Mouse (Mus musculus) embryonic facial prominence, embryonic 13.5 days (tissue): ENCODE data around the gene Rab44. TPM values are rescaled to one million over a fixed set of nuclear protein-coding genes. Genes with fewer than 3 reads are reported as not detected.
A peak's percentile ranks its signal among the peaks of the same experiment; 100 is the strongest.
"Not testable (repeated sequence)": the region's sequence is repeated elsewhere in the genome, so short reads cannot be mapped to it uniquely, and the experiment has no call there.

ENCODE experiments used
- ATAC-seq: fragments of 200-750 bp; cut with Nextera tagmentation; 2 replicates; pipeline ENCODE4 v1.8.0; 2017; ENCODE audit warnings: low read depth; ENCODE audit not compliant: insufficient number of reproducible peaks, insufficient read depth, low FRiP score, low TSS enrichment
- H3K27ac ChIP-seq: fragments of 300-500 bp; sonication (generic); 2 replicates; pipeline ENCODE4 v1.5.1; 2015; ENCODE audit warnings: moderate library complexity, mild to moderate bottlenecking, inconsistent platforms
- H3K27me3 ChIP-seq: fragments of 300-500 bp; sonication (generic); 2 replicates; pipeline ENCODE4 v1.6.1; 2015; ENCODE audit warnings: mild to moderate bottlenecking, inconsistent platforms
- H3K36me3 ChIP-seq: fragments of 300-500 bp; sonication (generic); 2 replicates; pipeline ENCODE4 v1.6.1; 2015; ENCODE audit warnings: mild to moderate bottlenecking, inconsistent platforms
- H3K4me1 ChIP-seq: fragments of 300-500 bp; sonication (generic); 2 replicates; pipeline ENCODE4 v1.6.1; 2015; ENCODE audit warnings: inconsistent platforms
- H3K4me2 ChIP-seq: fragments of 300-500 bp; sonication (generic); 2 replicates; pipeline ENCODE4 v1.6.1; 2015; ENCODE audit warnings: moderate library complexity, mild to moderate bottlenecking, inconsistent platforms
- H3K4me3 ChIP-seq: fragments of 300-500 bp; sonication (generic); 2 replicates; pipeline ENCODE4 v1.5.1; 2015; ENCODE audit warnings: mild to moderate bottlenecking, inconsistent platforms
- H3K9ac ChIP-seq: fragments of 300-500 bp; sonication (generic); 2 replicates; pipeline ENCODE4 v1.6.1; 2015; ENCODE audit warnings: mild to moderate bottlenecking, inconsistent platforms
- H3K9me3 ChIP-seq: fragments of 300-500 bp; sonication (generic); 2 replicates; pipeline ENCODE4 v1.6.1; 2016; ENCODE audit warnings: inconsistent platforms
- WGBS: fragments of 180-500 bp; shearing (Covaris S2); methylation state at CpG from one replicate; pipeline ENCODE4 v1.1.7; 2015; ENCODE audit warnings: mixed read lengths; 5-methylcytosine and 5-hydroxymethylcytosine counted together
- polyA plus RNA-seq: library from polyadenylated mRNA; unstranded; fragments of >200 nt; fragmentation: Nextera tagmentation; extraction: Ambion mirVana; gene quantifications from 2 replicates; pipeline ENCODE4 v1.2.1, GENCODE M21; 2015

The Rab44 gene
- polyA plus RNA-seq, 1 experiment from 2014 or later: 0.55 TPM

DNA sequence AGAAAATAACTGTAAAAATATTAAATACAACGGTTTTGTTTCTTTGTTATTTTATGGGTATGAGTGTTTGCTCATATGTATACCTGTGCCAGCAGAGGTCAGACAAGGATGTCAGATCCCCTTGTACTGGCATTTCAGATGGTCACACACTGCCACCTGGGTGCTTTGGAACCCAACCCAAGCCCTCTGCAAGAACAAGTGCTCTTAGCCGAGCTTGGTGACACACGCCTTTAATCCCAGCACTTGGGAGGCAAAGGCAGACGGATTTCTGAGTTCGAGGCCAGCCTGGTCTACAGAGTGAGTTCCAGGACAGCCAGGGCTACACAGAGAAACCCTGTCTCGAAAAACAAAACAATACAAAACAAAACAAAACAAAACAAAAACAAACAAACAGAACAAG, 3.6 kb upstream of the Rab44 start:
- H3K9me3 ChIP-seq, ATAC-seq, H3K4me3 ChIP-seq, H3K36me3 ChIP-seq, H3K4me2 ChIP-seq, H3K27ac ChIP-seq, H3K27me3 ChIP-seq, H3K9ac ChIP-seq, H3K4me1 ChIP-seq: not testable (repeated sequence)
- WGBS: 85% methylated on average over 6 of the region's 6 CpGs

DNA sequence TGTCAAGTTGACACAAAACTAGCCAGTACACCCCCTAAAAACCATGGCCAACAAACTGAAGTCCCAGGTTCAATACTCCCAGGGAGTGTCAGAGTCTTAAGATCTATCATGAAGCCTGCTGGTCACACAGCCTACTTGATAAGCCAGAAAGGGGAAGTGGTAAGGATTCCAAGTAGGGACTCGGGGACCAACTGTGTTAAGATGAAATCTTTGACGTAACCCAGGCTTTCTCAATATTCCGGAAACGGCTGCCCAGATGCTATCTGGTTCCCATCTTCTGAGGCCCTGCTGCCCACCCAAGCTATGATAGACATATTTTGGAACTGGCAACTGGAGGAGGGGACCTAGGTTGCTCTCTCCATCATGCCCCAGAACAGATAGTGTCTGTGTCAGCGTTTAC, 2.6 kb upstream of the Rab44 start:
- no peak overlapping the region for H3K4me2 ChIP-seq
- no peak overlapping the region for H3K9ac ChIP-seq
- no peaks in the 10 kb centered on the region for H3K9me3 ChIP-seq
- ATAC-seq: no peak
- no peak overlapping the region for H3K27ac ChIP-seq
- no peaks in the 10 kb centered on the region for H3K36me3 ChIP-seq
- no peaks in the 10 kb centered on the region for H3K4me1 ChIP-seq
- H3K4me3 ChIP-seq: no peak overlapping the region
- H3K27me3 ChIP-seq: no peaks in the 10 kb centered on the region
- 86% methylated on average over 5 of the region's 5 CpGs for WGBS

DNA sequence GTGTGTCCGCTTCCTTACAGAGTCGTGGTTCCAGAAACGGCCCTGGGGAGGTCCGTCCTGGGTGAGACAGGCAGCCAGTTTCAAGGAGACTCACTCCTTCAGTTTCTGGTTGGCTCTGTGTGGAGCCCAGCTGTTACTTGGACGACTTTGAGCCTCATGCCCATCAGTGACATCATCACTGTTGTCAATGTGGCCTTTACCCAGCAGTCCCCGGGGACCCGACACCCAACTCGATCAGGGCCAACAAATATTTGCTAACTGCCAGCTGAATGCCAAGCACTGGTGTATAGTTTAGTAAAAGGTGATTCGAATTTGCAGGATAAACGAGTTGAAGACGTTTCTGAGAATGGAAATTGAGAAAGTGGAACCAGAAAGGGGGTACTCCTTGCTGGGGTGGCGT, 2.1 kb downstream of the Rab44 start:
- Histone ChIP-seq H3K4me1 (no peaks in the 10 kb centered on the region), H3K9me3 (no peaks in the 10 kb centered on the region), H3K9ac (peak overlapping the region; percentile 22; the same call in 1 of the 2 replicates), H3K4me2 (no peak overlapping the region), H3K27me3 (no peaks in the 10 kb centered on the region), H3K36me3 (no peaks in the 10 kb centered on the region), H3K4me3 (no peak overlapping the region), H3K27ac (no peak overlapping the region)
- 70% methylated on average over 12 of the region's 12 CpGs for WGBS
- no peak for ATAC-seq

DNA sequence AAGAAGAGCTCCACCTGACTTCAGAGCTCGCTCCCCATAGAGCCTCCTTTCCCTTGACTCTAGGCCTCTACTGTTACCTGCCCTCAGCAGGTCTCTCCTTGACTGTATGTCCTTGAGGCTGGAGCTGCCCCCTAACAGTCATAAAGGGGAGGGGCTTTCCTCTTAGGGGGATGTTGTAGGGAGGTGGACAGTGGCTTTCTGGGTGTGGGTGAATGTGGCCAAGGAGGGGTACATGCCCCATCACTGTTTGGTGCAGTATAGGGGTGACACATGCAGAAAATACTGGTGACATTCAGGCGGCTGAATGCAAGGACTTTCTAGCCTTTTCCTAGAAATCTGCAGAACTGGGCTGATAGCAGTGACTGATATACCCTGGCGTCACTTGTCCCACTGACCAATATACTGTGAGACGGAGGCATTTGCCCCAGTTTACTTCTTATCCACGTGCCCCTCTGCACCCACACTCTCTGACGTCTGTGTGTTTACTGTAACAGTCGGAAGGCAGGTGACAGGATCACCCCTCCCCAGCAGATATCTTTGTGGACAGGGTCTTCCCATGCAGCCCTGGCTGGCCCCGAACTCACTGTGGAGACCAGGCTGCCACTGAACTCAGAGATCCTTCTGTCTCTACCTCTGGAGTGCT, 3.2 kb downstream of the Rab44 start:
- H3K27ac ChIP-seq: no peak overlapping the region
- H3K36me3 ChIP-seq: no peaks in the 10 kb centered on the region
- H3K27me3 ChIP-seq: no peaks in the 10 kb centered on the region
- no peaks in the 10 kb centered on the region for H3K9me3 ChIP-seq
- H3K4me2 ChIP-seq: no peak overlapping the region
- 71% methylated on average over 8 of the region's 8 CpGs for WGBS
- H3K4me1 ChIP-seq: no peaks in the 10 kb centered on the region
- no peak for ATAC-seq
- H3K4me3 ChIP-seq: no peak overlapping the region
- H3K9ac ChIP-seq: no peak overlapping the region

DNA sequence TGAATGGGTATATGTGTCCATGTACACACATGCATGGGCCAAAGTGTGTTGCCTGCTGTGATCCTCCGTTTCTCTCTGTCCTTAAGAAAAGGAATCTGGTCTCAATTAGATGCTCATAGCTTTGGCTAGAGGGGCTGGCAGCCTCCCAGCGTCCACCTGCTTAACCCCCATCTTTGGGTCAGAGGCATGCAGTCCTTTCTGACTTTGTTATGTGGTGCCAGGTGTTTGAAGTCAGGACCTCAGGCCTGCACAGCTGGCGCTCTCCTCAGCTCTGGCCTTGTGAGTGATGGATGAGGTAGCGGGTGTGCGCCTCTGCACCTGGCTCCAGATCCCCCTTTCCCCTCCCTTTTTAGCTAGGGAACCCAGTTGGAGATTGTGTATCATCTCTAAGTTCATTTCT, 4.1 kb downstream of the Rab44 start:
- Histone ChIP-seq H3K4me3 (no peak overlapping the region), H3K27ac (no peak overlapping the region), H3K36me3 (no peaks in the 10 kb centered on the region), H3K27me3 (no peaks in the 10 kb centered on the region), H3K9ac (no peak overlapping the region), H3K4me1 (no peaks in the 10 kb centered on the region), H3K4me2 (no peak overlapping the region), H3K9me3 (no peaks in the 10 kb centered on the region)
- WGBS: 41% methylated on average over 5 of the region's 5 CpGs
- ATAC-seq: no peak

DNA sequence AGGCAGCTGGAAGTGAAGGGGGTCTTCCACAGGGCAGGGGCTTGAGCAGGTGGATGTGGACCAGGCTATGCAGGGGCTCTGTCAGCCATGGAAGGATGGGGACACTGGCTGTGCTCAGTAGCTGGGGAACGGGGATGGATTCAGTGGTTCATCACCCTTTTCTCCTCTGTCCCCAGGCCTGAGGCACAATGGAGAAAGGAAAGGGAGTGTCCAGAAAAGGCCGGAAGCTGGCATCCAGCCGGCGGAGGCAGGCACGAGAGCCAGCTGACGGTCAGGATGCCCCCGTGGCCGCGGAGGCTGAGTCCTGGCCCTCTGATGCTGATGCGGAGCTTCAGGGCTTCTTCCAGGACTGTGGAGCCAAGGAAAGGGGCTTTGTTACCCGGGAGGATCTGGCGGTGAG, 6.7 kb downstream of the Rab44 start:
- Histone ChIP-seq H3K4me3 (no peak overlapping the region), H3K9me3 (no peaks in the 10 kb centered on the region), H3K27ac (no peak overlapping the region), H3K4me1 (peaks cover 3% of the 10 kb centered on the region; the same call in 1 of the 2 replicates), H3K27me3 (no peaks in the 10 kb centered on the region), H3K4me2 (no peak overlapping the region), H3K36me3 (no peaks in the 10 kb centered on the region), H3K9ac (no peak overlapping the region)
- 46% methylated on average over 12 of the region's 12 CpGs for WGBS
- no peak for ATAC-seq

DNA sequence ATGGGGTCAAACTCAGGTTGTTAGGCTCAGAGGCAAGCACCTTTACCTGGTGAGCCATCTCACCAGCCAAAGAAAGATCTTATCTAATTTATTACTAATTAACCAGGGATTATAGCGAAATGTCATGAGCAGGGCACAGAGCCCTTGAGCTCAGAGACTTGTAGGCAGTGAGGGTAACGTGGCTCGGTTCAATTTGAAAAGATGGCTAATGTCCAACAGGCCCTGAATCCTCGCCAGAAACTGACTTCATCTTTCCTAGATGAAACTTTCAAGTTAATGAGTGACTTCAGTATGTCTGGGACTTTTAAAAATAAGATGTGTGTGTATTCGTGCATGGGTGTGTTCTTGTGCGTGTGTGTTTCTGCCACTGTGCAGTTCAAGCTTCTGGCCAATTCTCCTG, 8.9 kb downstream of the Rab44 start:
- H3K36me3 ChIP-seq: no peaks in the 10 kb centered on the region
- H3K27me3 ChIP-seq: no peaks in the 10 kb centered on the region
- no peak overlapping the region for H3K4me3 ChIP-seq
- H3K27ac ChIP-seq: no peak overlapping the region
- WGBS: 73% methylated on average over 6 of the region's 6 CpGs
- peaks cover 3% of the 10 kb centered on the region; the same call in 1 of the 2 replicates for H3K4me1 ChIP-seq
- H3K9me3 ChIP-seq: no peaks in the 10 kb centered on the region
- H3K4me2 ChIP-seq: no peak overlapping the region
- ATAC-seq: no peak
- H3K9ac ChIP-seq: no peak overlapping the region

DNA sequence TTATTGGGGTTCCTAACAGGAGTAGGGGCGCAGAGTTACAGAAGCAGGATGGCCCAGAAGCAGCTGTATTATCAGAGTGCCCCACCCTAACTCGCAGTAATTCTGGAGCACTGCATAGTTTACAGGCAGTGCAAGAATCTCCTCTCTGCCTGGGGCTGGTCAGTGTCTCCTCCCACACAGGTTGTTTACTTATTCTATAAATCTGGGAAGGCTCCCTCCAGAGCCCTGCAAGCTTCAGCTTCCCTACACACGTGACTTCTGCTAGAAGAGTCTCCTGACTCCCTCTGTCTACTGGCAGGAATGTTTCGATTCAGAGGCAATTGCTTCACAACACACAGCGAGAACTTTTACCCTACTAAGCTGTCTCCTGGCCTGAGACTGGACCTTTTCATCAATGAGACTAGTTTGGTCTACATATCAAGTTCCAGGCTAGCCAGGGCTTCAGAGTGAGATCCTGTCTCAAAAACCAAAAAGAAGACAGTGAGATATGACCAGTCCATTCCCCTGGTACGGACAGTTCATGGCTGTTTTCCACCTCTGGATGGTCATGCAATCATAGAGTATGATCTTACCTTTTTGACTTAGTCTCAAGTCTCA, 9.7 kb downstream of the Rab44 start:
- no peak for ATAC-seq
- Histone ChIP-seq H3K27ac (no peak overlapping the region; the same call in 1 of the 2 replicates), H3K9ac (no peak overlapping the region), H3K4me3 (no peak overlapping the region), H3K4me2 (no peak overlapping the region), H3K36me3 (no peaks in the 10 kb centered on the region), H3K9me3 (no peaks in the 10 kb centered on the region), H3K4me1 (peaks cover 3% of the 10 kb centered on the region; the same call in 1 of the 2 replicates), H3K27me3 (no peaks in the 10 kb centered on the region)
- 68% methylated on average over 6 of the region's 6 CpGs for WGBS

DNA sequence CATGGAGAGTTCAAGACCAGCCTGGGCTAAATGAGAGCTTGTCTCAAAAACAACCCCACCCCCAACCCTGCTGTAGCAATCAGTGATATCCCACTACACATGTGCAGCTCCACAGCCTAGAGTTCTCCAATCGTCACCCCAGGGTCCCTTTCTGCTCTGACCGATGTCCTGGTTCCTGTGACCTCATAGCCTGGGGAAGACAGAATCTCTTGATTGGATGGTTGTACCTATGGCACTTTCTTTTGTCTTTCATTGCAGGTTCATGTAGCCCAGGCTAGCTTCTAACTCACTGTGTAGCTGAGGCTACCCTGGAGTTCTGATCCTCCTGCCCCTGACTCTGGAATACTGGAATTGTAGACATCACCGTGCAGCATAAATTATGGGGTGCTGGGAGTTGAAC, 12.6 kb downstream of the Rab44 start:
- no peak for ATAC-seq

DNA sequence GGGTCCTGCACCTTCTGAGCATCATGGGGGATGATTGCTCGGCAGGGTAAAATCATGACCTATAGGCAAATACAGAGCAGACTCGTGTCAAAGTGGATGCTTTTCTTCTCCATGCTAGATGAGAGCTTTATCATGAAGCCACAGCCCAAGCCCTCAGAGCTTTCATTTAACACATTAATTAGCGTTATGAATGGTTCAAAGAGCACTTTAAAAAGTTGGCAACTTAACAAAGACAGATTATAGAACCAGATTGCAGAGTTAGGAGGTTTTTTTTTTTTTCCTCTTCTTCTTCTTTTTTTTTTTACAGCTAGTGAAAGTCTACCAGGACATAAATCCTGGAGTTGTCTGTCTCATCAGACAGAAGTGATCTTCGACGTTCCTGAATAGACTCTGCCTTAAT, 15.4 kb downstream of the Rab44 start:
- H3K27me3 ChIP-seq: no peaks in the 10 kb centered on the region
- H3K9ac ChIP-seq: no peak overlapping the region
- WGBS: 61% methylated on average over 5 of the region's 5 CpGs
- H3K4me3 ChIP-seq: no peak overlapping the region
- ATAC-seq: no peak
- no peak overlapping the region for H3K4me2 ChIP-seq
- H3K9me3 ChIP-seq: no peaks in the 10 kb centered on the region
- H3K4me1 ChIP-seq: peaks cover 7% of the 10 kb centered on the region
- no peaks in the 10 kb centered on the region for H3K36me3 ChIP-seq
- H3K27ac ChIP-seq: no peak overlapping the region

More for the DNA sequence above, 12.6 kb downstream of the Rab44 start:
- no peaks in the 10 kb centered on the region for H3K27me3 ChIP-seq
- no peaks in the 10 kb centered on the region for H3K9me3 ChIP-seq
- no peak overlapping the region for H3K4me2 ChIP-seq
- H3K9ac ChIP-seq: no peak overlapping the region
- H3K4me1 ChIP-seq: peaks cover 3% of the 10 kb centered on the region; the same call in 1 of the 2 replicates
- WGBS: 94% methylated on average over 3 of the region's 3 CpGs
- H3K27ac ChIP-seq: no peak overlapping the region
- no peaks in the 10 kb centered on the region for H3K36me3 ChIP-seq
- H3K4me3 ChIP-seq: no peak overlapping the region

DNA sequence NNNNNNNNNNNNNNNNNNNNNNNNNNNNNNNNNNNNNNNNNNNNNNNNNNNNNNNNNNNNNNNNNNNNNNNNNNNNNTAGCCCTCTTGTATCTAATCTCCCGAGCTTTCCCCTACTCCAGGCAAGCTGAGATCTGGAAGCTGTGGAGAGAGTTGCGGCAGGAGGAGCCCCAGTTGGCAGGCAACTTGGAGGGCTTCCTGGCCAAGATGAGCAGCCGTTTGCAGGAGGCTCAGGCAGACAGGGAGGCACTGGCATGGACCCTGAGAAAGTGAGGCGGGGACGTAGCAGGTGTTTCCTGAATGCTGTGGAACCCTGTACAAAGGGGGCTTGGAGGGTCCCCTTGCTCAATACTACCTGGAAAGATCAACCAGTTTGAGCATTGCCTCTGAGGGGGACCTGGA, 21.1 kb downstream of the Rab44 start:
- H3K27ac ChIP-seq: no peak overlapping the region
- 77% methylated on average over 5 of the region's 5 CpGs for WGBS
- no peaks in the 10 kb centered on the region for H3K9me3 ChIP-seq
- H3K9ac ChIP-seq: no peak overlapping the region
- H3K4me1 ChIP-seq: peaks cover 19% of the 10 kb centered on the region
- ATAC-seq: no peak
- no peak overlapping the region for H3K4me2 ChIP-seq
- no peak overlapping the region for H3K4me3 ChIP-seq
- H3K27me3 ChIP-seq: no peaks in the 10 kb centered on the region
- no peaks in the 10 kb centered on the region for H3K36me3 ChIP-seq

DNA sequence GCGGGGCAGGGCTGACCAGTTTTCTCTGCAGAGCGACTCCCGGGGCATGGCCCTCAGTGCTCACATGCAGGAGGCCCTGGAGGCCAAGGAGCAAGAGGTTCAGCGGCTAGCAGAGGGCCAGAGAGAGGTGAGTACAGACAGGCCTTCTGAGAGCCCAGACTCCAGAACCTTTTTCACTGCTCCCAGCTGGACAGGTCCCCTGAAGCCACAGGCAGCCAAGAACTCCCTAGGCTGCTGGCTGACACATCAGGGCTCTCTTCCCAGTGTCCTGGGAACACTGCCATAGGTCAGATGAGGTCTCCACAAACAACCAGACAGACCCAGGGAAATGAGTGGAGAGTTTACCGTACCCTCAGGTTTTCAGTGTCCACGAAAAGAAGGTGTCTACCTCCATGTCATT, 22.3 kb downstream of the Rab44 start:
- no peak for ATAC-seq
- Histone ChIP-seq H3K9me3 (no peaks in the 10 kb centered on the region), H3K27ac (no peak overlapping the region), H3K4me1 (peaks cover 23% of the 10 kb centered on the region), H3K27me3 (no peaks in the 10 kb centered on the region), H3K9ac (no peak overlapping the region), H3K36me3 (no peaks in the 10 kb centered on the region), H3K4me3 (no peak overlapping the region), H3K4me2 (no peak overlapping the region)
- 62% methylated on average over 6 of the region's 6 CpGs for WGBS
